Mouse (Mus musculus) liver, adult 10 weeks (tissue): ENCODE measurements around the gene Hexdc. TPM values are rescaled to one million over a fixed set of nuclear protein-coding genes. Genes with fewer than 3 reads are reported as not detected.

ENCODE experiments used
- polyA plus RNA-seq: library from polyadenylated mRNA; stranded (reverse); fragments of 350-450 nt; fragmentation: Illumina TruSeq; extraction: RNeasy Lipid Tissue Mini Kit (QIAGEN cat#74804); gene quantifications from one replicate; pipeline ENCODE4 v1.2.3, GENCODE M21; 2014; ENCODE audit warnings: low read depth, low replicate concordance

Hexdc gene
- polyA plus RNA-seq, result 1.9 TPM

GRCm38 (mm10) chr11:121204161-121205006, at the start of gene Hexdc, which contains the start of gene Ogfod3:
Hexdc (plus strand) TSS chr11:121204433.
Ogfod3 (minus strand) TSS chr11:121204711.

GRCm38 (mm10) chr11:121159971-121160370, 44.3 kb upstream of the Hexdc start, which contains the start of gene Uts2r:
Uts2r (plus strand) TSS chr11:121160271.

GRCm38 (mm10) chr11:121229018-121229439, 24.8 kb downstream of the Hexdc start, which contains the start of gene Cybc1:
Cybc1 (minus strand) TSS chr11:121229322.

GRCm38 (mm10) chr11:121236564-121237344, 32.5 kb downstream of the Hexdc start, which contains the start of gene Narf:
Narf (plus strand) TSS chr11:121237253.

GRCm38 (mm10) chr11:121259160-121260100, 55.2 kb downstream of the Hexdc start, which contains the start of gene Foxk2:
Foxk2 (plus strand) TSS chr11:121259990.

Other genes with a start within 250 kb of the Hexdc start
- 20.9 TPM for gene Csnk1d, start 213.1 kb upstream of the Hexdc start, polyA plus RNA-seq
- 0.42 TPM for gene Cd7, start 165.0 kb upstream of the Hexdc start, polyA plus RNA-seq
- gene Sectm1b, start 140.9 kb upstream of the Hexdc start, polyA plus RNA-seq, result not detected
- 1.0 TPM for gene Sectm1a, start 123.2 kb upstream of the Hexdc start, polyA plus RNA-seq
- gene Tex19.2, start 85.8 kb upstream of the Hexdc start, polyA plus RNA-seq, result not detected
- not detected for gene Tex19.1, start 58.3 kb upstream of the Hexdc start, polyA plus RNA-seq
- not detected for gene Uts2r, start 44.2 kb upstream of the Hexdc start, polyA plus RNA-seq
- gene Ogfod3, start 278 bp downstream of the Hexdc start, polyA plus RNA-seq, result 1.5 TPM
- gene Cybc1, start 24.9 kb downstream of the Hexdc start, polyA plus RNA-seq, result 5.5 TPM
- 14.6 TPM for gene Narf, start 32.8 kb downstream of the Hexdc start, polyA plus RNA-seq
- gene Foxk2, start 55.6 kb downstream of the Hexdc start, polyA plus RNA-seq, result 5.3 TPM
- gene Wdr45b, start 150.0 kb downstream of the Hexdc start, polyA plus RNA-seq, result 35.5 TPM
- gene Rab40b, start 183.8 kb downstream of the Hexdc start, polyA plus RNA-seq, result 0.95 TPM
- gene Fn3krp, start 217.0 kb downstream of the Hexdc start, polyA plus RNA-seq, result 7.2 TPM
- 3.8 TPM for gene Fn3k, start 230.5 kb downstream of the Hexdc start, polyA plus RNA-seq
- 13.7 TPM for gene Tbcd, start 247.5 kb downstream of the Hexdc start, polyA plus RNA-seq